Mouse (Mus musculus) MEL (cell line): ENCODE results near the gene 1700022I11Rik. TPM values are rescaled to one million over a fixed set of nuclear protein-coding genes. Genes with fewer than 3 reads are reported as not detected.

ENCODE experiments used
- DNase-seq: peaks from one replicate; pipeline ENCODE4 v3.0.0; 2011; ENCODE audit warnings: low read depth, low spot score
- H3K27ac ChIP-seq: 2 replicates; pipeline ENCODE4 v1.5.1; 2012; ENCODE audit warnings: low read depth, mild to moderate bottlenecking, control low read depth, low read length, moderate library complexity; ENCODE audit not compliant: control insufficient read depth
- H3K27me3 ChIP-seq, 2 experiments: fragments of 150-350 bp in 1 of 2; sonication (generic) in 1 of 2; 2 replicates each; pipeline ENCODE4 v1.6.1; 2012; ENCODE audit warnings: low read length in 2 of 2, mild to moderate bottlenecking in 2 of 2, improper control_type of control experiment in 1 of 2, moderate library complexity in 1 of 2; ENCODE audit not compliant: insufficient read depth in 2 of 2, control insufficient read depth in 1 of 2
- H3K36me3 ChIP-seq, 2 experiments: 2 replicates each; pipeline ENCODE4 v1.6.1; 2012 to 2014; ENCODE audit warnings: low read length in 2 of 2, improper control_type of control experiment in 1 of 2, inconsistent platforms in 1 of 2, mild to moderate bottlenecking in 1 of 2; ENCODE audit not compliant: insufficient read depth in 2 of 2, control insufficient read depth in 1 of 2
- H3K4me1 ChIP-seq, 2 experiments: fragments of 150-350 bp in 1 of 2; sonication (generic) in 1 of 2; 2 replicates each; pipeline ENCODE4 v1.6.1; 2012; ENCODE audit warnings: low read length in 2 of 2, improper control_type of control experiment in 1 of 2, mild to moderate bottlenecking in 1 of 2; ENCODE audit not compliant: insufficient read depth in 2 of 2, control insufficient read depth in 1 of 2
- H3K4me3 ChIP-seq, 2 experiments: fragments of 150-350 bp in 1 of 2; sonication (generic) in 1 of 2; 2 replicates each; pipeline ENCODE4 v1.5.1; 2012; ENCODE audit warnings: low read depth in 2 of 2, low read length in 2 of 2, mild to moderate bottlenecking in 2 of 2, moderate library complexity in 2 of 2, control low read depth in 1 of 2, improper control_type of control experiment in 1 of 2; ENCODE audit not compliant: control insufficient read depth in 1 of 2, insufficient read depth in 1 of 2
- H3K79me2 ChIP-seq: 2 replicates; pipeline ENCODE4 v1.6.1; 2012; ENCODE audit warnings: mild to moderate bottlenecking, low read length, moderate library complexity; ENCODE audit not compliant: control insufficient read depth, poor library complexity, insufficient read depth
- H3K9ac ChIP-seq: 2 replicates; pipeline ENCODE4 v1.6.1; 2012; ENCODE audit warnings: low read depth, mild to moderate bottlenecking, control low read depth, low read length, moderate library complexity; ENCODE audit not compliant: control insufficient read depth, poor library complexity, severe bottlenecking
- H3K9me3 ChIP-seq: fragments of 150-350 bp; sonication (generic); replicated peaks from 2 replicates; pipeline ENCODE4 v1.6.1; 2012; ENCODE audit warnings: mild to moderate bottlenecking, low read length, improper control_type of control experiment, moderate library complexity; ENCODE audit not compliant: insufficient read depth
- CHD2 ChIP-seq: IDR thresholded peaks from 2 replicates; pipeline ENCODE4 v1.6.1; 2011; ENCODE audit warnings: low read length, improper control_type of control experiment
- CTCF ChIP-seq, 3 experiments: IDR thresholded peaks in 2 of 3; conservative IDR thresholded peaks in 1 of 3; 2 replicates each; pipeline ENCODE4 v1.5.1; 2011 to 2012; ENCODE audit warnings: low read length in 3 of 3, low read depth in 2 of 3, mild to moderate bottlenecking in 2 of 3, improper control_type of control experiment in 1 of 3, inconsistent platforms in 1 of 3, mixed read lengths in 1 of 3, moderate library complexity in 1 of 3; ENCODE audit not compliant: control insufficient read depth in 1 of 3, insufficient read depth in 1 of 3, poor library complexity in 1 of 3, severe bottlenecking in 1 of 3
- EP300 ChIP-seq, 2 experiments: IDR thresholded peaks; 2 replicates each; pipeline ENCODE4 v1.6.1; 2011; ENCODE audit warnings: improper control_type of control experiment in 2 of 2, low read length in 2 of 2, low read depth in 1 of 2, mild to moderate bottlenecking in 1 of 2
- GABPA ChIP-seq: IDR thresholded peaks from 2 replicates; pipeline ENCODE4 v1.6.1; 2012; ENCODE audit warnings: low read depth, mild to moderate bottlenecking, inconsistent platforms, low read length, improper control_type of control experiment, moderate library complexity
- GATA1 ChIP-seq: IDR thresholded peaks from 2 replicates; pipeline ENCODE4 v1.6.1; 2011; ENCODE audit warnings: low read depth, low read length, improper control_type of control experiment
- HCFC1 ChIP-seq: IDR thresholded peaks from 2 replicates; pipeline ENCODE4 v1.6.1; 2012; ENCODE audit warnings: low read depth, mild to moderate bottlenecking, inconsistent platforms, low read length, improper control_type of control experiment, moderate library complexity
- KAT2A ChIP-seq: conservative IDR thresholded peaks from 2 replicates; pipeline ENCODE4 v1.6.1; 2012; ENCODE audit warnings: low read depth, low read length, improper control_type of control experiment, inconsistent platforms
- MAFK ChIP-seq: IDR thresholded peaks from 2 replicates; pipeline ENCODE4 v1.6.1; 2011; ENCODE audit warnings: low read depth, mild to moderate bottlenecking, low read length, improper control_type of control experiment, borderline replicate concordance
- MAX ChIP-seq: IDR thresholded peaks from 2 replicates; pipeline ENCODE4 v1.6.1; 2011; ENCODE audit warnings: low read length, improper control_type of control experiment
- MXI1 ChIP-seq: IDR thresholded peaks from 2 replicates; pipeline ENCODE4 v1.6.1; 2011; ENCODE audit warnings: mild to moderate bottlenecking, low read depth, low read length, improper control_type of control experiment
- MYB ChIP-seq: IDR thresholded peaks from 2 replicates; pipeline ENCODE4 v1.6.1; 2011; ENCODE audit warnings: mild to moderate bottlenecking, low read depth, low read length, improper control_type of control experiment
- MYC ChIP-seq: IDR thresholded peaks from 2 replicates; pipeline ENCODE4 v1.6.1; 2011; ENCODE audit warnings: low read depth, mild to moderate bottlenecking, low read length, improper control_type of control experiment, moderate library complexity
- NELFE ChIP-seq: IDR thresholded peaks from 2 replicates; pipeline ENCODE4 v1.6.1; 2011; ENCODE audit warnings: low read depth, low read length, improper control_type of control experiment
- NRF1 ChIP-seq: IDR thresholded peaks from 2 replicates; pipeline ENCODE4 v1.6.1; 2014; ENCODE audit warnings: low read depth, mild to moderate bottlenecking, inconsistent platforms, low read length, improper control_type of control experiment, moderate library complexity; ENCODE audit not compliant: poor library complexity, insufficient read depth, severe bottlenecking
- POLR2AphosphoS2 ChIP-seq: IDR thresholded peaks from 2 replicates; pipeline ENCODE4 v1.6.1; 2011; ENCODE audit warnings: low read length, improper control_type of control experiment
- RAD21 ChIP-seq: IDR thresholded peaks from 2 replicates; pipeline ENCODE4 v1.6.1; 2011; ENCODE audit warnings: mild to moderate bottlenecking, low read depth, low read length, improper control_type of control experiment
- RCOR1 ChIP-seq: IDR thresholded peaks from 2 replicates; pipeline ENCODE4 v1.6.1; 2012; ENCODE audit warnings: low read depth, mild to moderate bottlenecking, inconsistent platforms, low read length, improper control_type of control experiment
- SMC3 ChIP-seq: IDR thresholded peaks from 2 replicates; pipeline ENCODE4 v1.6.1; 2011; ENCODE audit warnings: low read depth, low read length, improper control_type of control experiment
- TAL1 ChIP-seq: IDR thresholded peaks from 2 replicates; pipeline ENCODE4 v1.6.1; 2012; ENCODE audit warnings: mild to moderate bottlenecking, inconsistent platforms, low read length, moderate library complexity, mixed read lengths
- TBP ChIP-seq: IDR thresholded peaks from 2 replicates; pipeline ENCODE4 v1.8.0; 2011; ENCODE audit warnings: low read depth, low read length, improper control_type of control experiment
- TCF12 ChIP-seq: IDR thresholded peaks from 2 replicates; pipeline ENCODE4 v1.6.1; 2014; ENCODE audit warnings: low read depth, mild to moderate bottlenecking, inconsistent platforms, low read length, improper control_type of control experiment, moderate library complexity
- UBTF ChIP-seq: IDR thresholded peaks from 2 replicates; pipeline ENCODE4 v1.6.1; 2012; ENCODE audit warnings: low read depth, mild to moderate bottlenecking, inconsistent platforms, low read length, improper control_type of control experiment, moderate library complexity, borderline replicate concordance; ENCODE audit not compliant: insufficient read depth
- USF1 ChIP-seq: IDR thresholded peaks from 2 replicates; pipeline ENCODE4 v1.6.1; 2014; ENCODE audit warnings: low read depth, mild to moderate bottlenecking, inconsistent platforms, low read length, improper control_type of control experiment, moderate library complexity
- USF2 ChIP-seq, 2 experiments: IDR thresholded peaks; 2 replicates each; pipeline ENCODE4 v1.6.1; 2011 to 2012; ENCODE audit warnings: improper control_type of control experiment in 2 of 2, low read length in 2 of 2, borderline replicate concordance in 1 of 2, inconsistent platforms in 1 of 2, low read depth in 1 of 2, mild to moderate bottlenecking in 1 of 2; ENCODE audit not compliant: insufficient read depth in 1 of 2
- ZC3H11A ChIP-seq: IDR thresholded peaks from 2 replicates; pipeline ENCODE4 v1.6.1; 2012; ENCODE audit warnings: low read depth, mild to moderate bottlenecking, inconsistent platforms, low read length, improper control_type of control experiment
- ZMIZ1 ChIP-seq: IDR thresholded peaks from 2 replicates; pipeline ENCODE4 v1.6.1; 2012; ENCODE audit warnings: low read depth, mild to moderate bottlenecking, inconsistent platforms, low read length, improper control_type of control experiment, moderate library complexity
- ZNF384 ChIP-seq: IDR thresholded peaks from 2 replicates; pipeline ENCODE4 v1.6.1; 2012; ENCODE audit warnings: low read depth, mild to moderate bottlenecking, inconsistent platforms, low read length, improper control_type of control experiment
- polyA plus RNA-seq, 2 experiments: library from polyadenylated mRNA; stranded (reverse) in 1 of 2; unstranded in 1 of 2; fragments of >175 nt in 1 of 2; fragments of >200 nt in 1 of 2; gene quantifications; 2 replicates each; pipeline versions ENCODE4 v1.2.1 to v1.2.4; 2012; ENCODE audit warnings: low replicate concordance in 2 of 2, low read depth in 1 of 2; ENCODE audit not compliant: insufficient read length in 2 of 2, insufficient read depth in 1 of 2, missing spikeins in 1 of 2
- total RNA-seq: library from RNA; depleted of rRNA; stranded (reverse); fragments of 300-350 nt; gene quantifications from 2 replicates; pipeline ENCODE4 v1.2.3, GENCODE M21; 2012

The 1700022I11Rik gene
- total and polyA plus RNA-seq, 3 experiments: 0.39 to 0.54 TPM; not detected in 1

GRCm38 (mm10) chr4:42955200-42955599 lies 14.2 kb upstream of the 1700022I11Rik start:
- TF ChIP-seq ZNF384 (no peak), SMC3 (no peak), KAT2A (no peak), CHD2 (no peak), MAFK (no peak), POLR2AphosphoS2 (no peak), MYB (no peak), MAX (no peak), TAL1 (no peak), USF1 (no peak), NELFE (no peak), GATA1 (no peak), GABPA (no peak), RCOR1 (no peak), CTCF (IDR thresholded peaks at IDR 0.05 in 2 of 3, conservative IDR thresholded peaks at IDR 0.05 in 1 of 3; ENCODE audit: control insufficient read depth in 1 of 3, insufficient read depth in 1 of 3, low read depth in 2 of 3, low read length in 3 of 3, poor library complexity in 1 of 3, severe bottlenecking in 1 of 3) (no peak), MXI1 (no peak), EP300 (IDR thresholded peaks at IDR 0.05; ENCODE audit: low read depth in 1 of 2, low read length in 2 of 2) (no peak)
- H3K4me3 ChIP-seq: no peak overlapping the region
- no peak for DNase-seq
- no peak overlapping the region for H3K9ac ChIP-seq
- H3K4me1 ChIP-seq: peaks cover 0 to 4% of the 10 kb centered on the region in 2 experiments; a peak in 2 of 4 replicates
- no peaks in the 10 kb centered on the region for H3K27me3 ChIP-seq
- peaks cover 0 to 4% of the 10 kb centered on the region in 2 experiments; a peak in 2 of 4 replicates for H3K36me3 ChIP-seq
- H3K9me3 ChIP-seq: no peaks in the 10 kb centered on the region
- H3K27ac ChIP-seq: no peak overlapping the region
- no peaks in the 10 kb centered on the region for H3K79me2 ChIP-seq

GRCm38 (mm10) chr4:42956581-42956980 lies 12.8 kb upstream of the 1700022I11Rik start:
- peaks cover 0 to 4% of the 10 kb centered on the region in 2 experiments; a peak in 2 of 4 replicates for H3K36me3 ChIP-seq
- H3K9me3 ChIP-seq: no peaks in the 10 kb centered on the region
- H3K9ac ChIP-seq: no peak overlapping the region
- H3K27me3 ChIP-seq: no peaks in the 10 kb centered on the region
- TF ChIP-seq EP300 (IDR thresholded peaks at IDR 0.05; ENCODE audit: low read depth in 1 of 2, low read length in 2 of 2): no peak
- TF ChIP-seq HCFC1: no peak
- TF ChIP-seq ZMIZ1: no peak
- TF ChIP-seq USF2 (IDR thresholded peaks at IDR 0.05; ENCODE audit: borderline replicate concordance in 1 of 2, insufficient read depth in 1 of 2, low read depth in 1 of 2, low read length in 2 of 2): no peak
- TF ChIP-seq UBTF: no peak
- TF ChIP-seq MAFK: no peak
- TF ChIP-seq MXI1: no peak
- TF ChIP-seq TBP: no peak
- TF ChIP-seq TCF12: no peak
- TF ChIP-seq ZC3H11A: no peak
- no peak for TF ChIP-seq NELFE
- no peak for TF ChIP-seq RAD21
- TF ChIP-seq NRF1: no peak
- TF ChIP-seq MYC: no peak
- H3K4me1 ChIP-seq: peaks cover 0 to 4% of the 10 kb centered on the region in 2 experiments; a peak in 1 of 4 replicates
- no peak overlapping the region for H3K4me3 ChIP-seq
- no peaks in the 10 kb centered on the region for H3K79me2 ChIP-seq
- DNase-seq: no peak
- H3K27ac ChIP-seq: no peak overlapping the region
